Mouse (Mus musculus) left cerebral cortex, postnatal 25 days (tissue): Measurements from ENCODE around the gene Kif3a. TPM values are rescaled to one million over a fixed set of nuclear protein-coding genes. Genes with fewer than 3 reads are reported as not detected.
A peak's percentile ranks its signal among the peaks of the same experiment; 100 is the strongest.

Experiments
- DNase-seq, 2 experiments: peaks; one replicate each; pipeline ENCODE4 v3.0.0; 2022; ENCODE audit warnings: low spot score in 2 of 2, mixed read lengths in 1 of 2
- intact Hi-C: fragments of 180-260 bp; cut with DNase I; formaldehyde crosslinking; loops from one replicate; pipeline ENCODE4 v1.15.1; 2025
- total RNA-seq, 2 experiments: library from RNA; stranded (reverse); gene quantifications; 2 replicates each; pipeline ENCODE4 v1.2.3; 2021

Gene Kif3a
- total RNA-seq, 2 experiments from 2014 or later = 129 to 130 TPM

- DNase-seq = no peak
- intact Hi-C loops = no loop called here
Observed at GRCm38 (mm10) chr11:53635590-53636182, 68.5 kb downstream of the Kif3a start.

- DNase-seq = peak in 1 of 2 experiments; percentile 28
- intact Hi-C loops = no loop called here
Observed at GRCm38 (mm10) chr11:53636183-53636646, 69.0 kb downstream of the Kif3a start.

- intact Hi-C loops = no loop called here
- DNase-seq = no peak
Observed at GRCm38 (mm10) chr11:53637046-53637802, 70.0 kb downstream of the Kif3a start.

- intact Hi-C loops = no loop called here
- DNase-seq = no peak
Observed at GRCm38 (mm10) chr11:53637803-53638260, 70.7 kb downstream of the Kif3a start.

GRCm38 (mm10) chr11:53642744-53643279 is 75.6 kb downstream of the Kif3a start:
- no peak for DNase-seq
- intact Hi-C loops = no loop called here

GRCm38 (mm10) chr11:53644017-53644416 is 76.8 kb downstream of the Kif3a start:
- intact Hi-C loops = no loop called here
- DNase-seq = no peak

GRCm38 (mm10) chr11:53651441-53651840 is 84.3 kb downstream of the Kif3a start:
- no peak for DNase-seq
- intact Hi-C loops = no loop called here

Other genes with a start within 250 kb of the Kif3a start
- gene Zcchc10, start 242.7 kb upstream of the Kif3a start, total RNA-seq = 10 to 100 TPM; 13.2 to 15.7 TPM
- gene Aff4, start 216.5 kb upstream of the Kif3a start, total RNA-seq = 100 to 1,000 TPM; 179 to 194 TPM
- gene Leap2, start 144.2 kb upstream of the Kif3a start, total RNA-seq = not detected
- gene Uqcrq, start 136.5 kb upstream of the Kif3a start, total RNA-seq = 100 to 1,000 TPM; 488 to 504 TPM
- 1 to 10 TPM in 1 of 2 experiments, under 1 TPM in 1; 0.41 to 1.2 TPM for gene Gdf9, start 136.4 kb upstream of the Kif3a start, total RNA-seq
- under 1 TPM; 0.32 to 0.34 TPM for gene Gm10447, start 110.3 kb upstream of the Kif3a start, total RNA-seq
- 1 to 10 TPM; 4.0 to 4.5 TPM for gene Shroom1, start 110.2 kb upstream of the Kif3a start, total RNA-seq
- gene Gm9837, start 96.9 kb upstream of the Kif3a start, total RNA-seq = not detected
- 1 to 10 TPM; 3.3 TPM for gene Gm9945, start 87.2 kb upstream of the Kif3a start, total RNA-seq
- gene Sowaha, start 87.1 kb upstream of the Kif3a start, total RNA-seq = 10 to 100 TPM; 79.1 to 79.3 TPM
- gene Sept8, start 48.1 kb upstream of the Kif3a start, total RNA-seq = 100 to 1,000 TPM; 299 to 327 TPM
- not detected for gene Il4, start 51.3 kb downstream of the Kif3a start, total RNA-seq
- gene Il13, start 67.3 kb downstream of the Kif3a start, total RNA-seq = not detected
- 1 to 10 TPM; 9.2 to 9.6 TPM for gene Rad50, start 139.9 kb downstream of the Kif3a start, total RNA-seq
- gene Il5, start 153.4 kb downstream of the Kif3a start, total RNA-seq = not detected
- gene Irf1, start 202.6 kb downstream of the Kif3a start, total RNA-seq = 1 to 10 TPM; 5.9 to 6.8 TPM
- gene Gm17334, start 205.8 kb downstream of the Kif3a start, total RNA-seq = under 1 TPM in 1 of 2 experiments, not detected in 1; 0.96 TPM